Mouse (Mus musculus) mature B cell (primary cell): ENCODE data around the gene Gm11116.
"Not testable (repeated sequence)": the region's sequence is repeated elsewhere in the genome, so short reads cannot be mapped to it uniquely, and the experiment has no call there.

Experiments used
- in situ Hi-C: fragments of 300-500 bp; cut with MboI; formaldehyde crosslinking; loops from 2 replicates; pipeline ENCODE4 v1.14.3; 2019

Gm11116 gene

DNA sequence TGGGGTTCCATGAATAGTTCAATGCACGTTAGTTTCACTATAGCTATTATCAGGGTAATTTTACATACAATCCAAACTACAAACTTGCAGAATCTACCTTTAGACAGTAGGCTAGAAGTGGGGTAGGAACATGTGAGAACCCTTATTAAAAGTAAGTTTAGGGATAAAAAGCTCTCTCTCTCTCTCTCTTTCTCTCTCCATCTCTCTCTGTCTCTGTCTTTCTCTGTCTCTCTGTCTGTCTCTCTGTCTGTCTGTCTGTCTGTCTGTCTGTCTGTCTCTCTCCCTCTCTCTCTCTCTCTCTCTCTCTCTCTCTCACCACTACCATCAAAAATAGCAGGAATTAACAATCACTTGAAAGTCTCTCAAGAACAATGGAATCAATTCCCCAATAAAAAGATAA is at the start of gene Gm11116:
Gene Gm11116 (minus strand): TSS at position 101 of the 400 bp plus-strand sequence.
- in situ Hi-C loops, result no loop called here

DNA sequence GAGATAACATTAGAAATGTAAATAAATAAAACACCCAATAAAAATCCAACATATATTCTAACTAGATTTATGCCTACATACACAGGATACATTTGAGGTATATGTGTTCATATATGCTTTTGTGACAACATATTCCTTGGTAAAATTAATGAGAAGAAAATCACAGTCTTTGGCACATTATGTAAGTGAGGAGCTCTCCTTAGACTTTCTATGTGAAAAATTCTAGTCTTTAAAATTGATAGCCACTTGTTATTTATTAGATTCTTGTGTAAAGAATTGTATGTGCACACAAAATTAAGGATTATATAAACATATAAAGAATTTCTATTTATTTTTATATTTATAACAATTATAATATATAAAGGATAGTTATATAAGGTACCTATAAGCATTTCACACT is 42.7 kb upstream of the Gm11116 start, which contains the start of gene Gm11115:
Gene Gm11115 (minus strand): TSS at position 101 of the 400 bp plus-strand sequence.
- in situ Hi-C loops, result no loop called here

DNA sequence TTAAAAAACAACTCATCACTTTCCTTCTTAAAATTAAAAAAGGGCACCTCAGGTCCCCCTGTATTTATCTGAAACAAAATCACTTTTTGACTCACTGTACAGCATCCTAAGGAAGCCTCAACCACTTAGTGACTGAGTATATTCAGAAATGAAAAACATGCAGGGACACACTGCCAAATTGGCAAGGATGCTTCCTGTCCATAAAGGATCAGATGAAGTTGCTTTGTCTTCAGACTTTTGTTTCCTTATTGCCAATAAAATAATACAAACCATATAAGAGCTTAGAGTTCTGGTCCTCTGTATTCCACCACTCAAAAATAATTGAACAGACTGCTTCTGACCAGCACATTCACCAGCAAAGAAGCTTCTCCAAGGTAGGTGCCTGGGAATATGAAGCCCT is 25.1 kb downstream of the Gm11116 start, which contains the start of gene Smr2:
Gene Smr2 (plus strand): TSS at position 301 of the 400 bp plus-strand sequence.
- in situ Hi-C loops, result not testable (repeated sequence)
